Comparison of ENCODE assay signal across 11 mouse cellular contexts in the genomic region with DNA sequence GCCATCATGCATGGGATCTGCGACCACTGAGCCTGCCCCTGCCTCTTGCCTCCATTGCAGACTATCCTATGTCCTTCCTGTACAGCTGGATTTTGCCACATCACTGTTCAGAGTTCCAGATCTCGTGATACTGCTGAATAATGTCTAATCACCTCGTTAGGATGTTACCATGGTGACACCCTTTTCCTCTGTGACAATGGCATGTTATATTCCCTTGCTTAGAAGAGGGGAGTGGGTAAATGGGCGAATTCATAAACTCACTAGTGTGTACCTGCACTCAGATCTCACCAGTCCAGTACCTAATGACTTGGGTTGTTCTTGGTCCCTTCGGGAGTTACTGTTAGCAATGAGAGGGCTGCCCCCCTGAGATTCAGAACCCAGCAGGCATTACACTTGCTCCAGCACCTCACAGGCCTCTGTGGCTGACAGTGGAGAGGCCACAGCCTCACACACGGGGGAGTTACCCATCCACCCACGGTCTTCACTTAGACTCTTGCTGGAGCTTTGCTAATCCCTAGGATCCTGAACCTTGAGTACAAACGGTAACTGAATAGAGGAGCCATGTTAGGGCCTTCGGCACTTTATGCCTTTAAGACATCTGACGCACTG. TPM values are rescaled to one million over a fixed set of nuclear protein-coding genes. Genes with fewer than 3 reads are reported as not detected.
DNase-seq lines count a peak whose midpoint lies in the region; ATAC-seq and TF ChIP-seq lines count a peak whose summit lies in the region.
"Had no signal": no experiment of that assay in that cellular context is flagged by ENCODE, and none has a peak within 500 bp of the region (broad histone marks: within the 10 kb centered on the region; RNA-seq: fewer than 3 reads in every experiment).

No protein-coding gene starts in this region.

- H3K27ac ChIP-seq in heart, embryonic 15.5 days, result 0 out of 2 replicates have a peak overlapping the region, but pooled peaks have one; percentile 19
- peak overlapping the region; percentile 63 for H3K27ac ChIP-seq in midbrain, embryonic 10.5 days (replicated peaks)
- no peak overlapping the region for H3K27ac ChIP-seq in midbrain, embryonic 11.5 days (ENCODE audit: low read depth, low read length)
- H3K27ac ChIP-seq in hindbrain, postnatal 0 days, result peak overlapping the region; percentile 62
- peak overlapping the region; percentile 75 for H3K27ac ChIP-seq in neural tube, embryonic 15.5 days (replicated peaks)
- no peak overlapping the region for H3K27ac ChIP-seq in kidney, embryonic 14.5 days (ENCODE audit: low read depth, low read length)

- ATAC-seq in heart, embryonic 15.5 days (replicated peaks; ENCODE audit: insufficient number of reproducible peaks, insufficient read depth, low FRiP score, low read depth), result no peak
- ATAC-seq in midbrain, embryonic 11.5 days (ENCODE audit: low FRiP score), result no peak
- ATAC-seq in hindbrain, postnatal 0 days, result peak; percentile 2; the same call in 1 of the 2 replicates
- ATAC-seq in neural tube, embryonic 15.5 days (ENCODE audit: low FRiP score), result peak; percentile 28
- no peak for ATAC-seq in kidney, embryonic 14.5 days (ENCODE audit: low FRiP score, low TSS enrichment)

- H3K9ac ChIP-seq in heart, embryonic 15.5 days, result no peak overlapping the region
- H3K9ac ChIP-seq in midbrain, embryonic 11.5 days (ENCODE audit: low read length), result no peak overlapping the region; the same call in 1 of the 2 replicates
- no peak overlapping the region for H3K9ac ChIP-seq in hindbrain, postnatal 0 days (replicated peaks; ENCODE audit: low read length)
- H3K9ac ChIP-seq in neural tube, embryonic 15.5 days (replicated peaks), result no peak overlapping the region
- H3K9ac ChIP-seq in kidney, embryonic 14.5 days (ENCODE audit: low read depth, low read length), result no peak overlapping the region

- no peaks in the 10 kb centered on the region for H3K27me3 ChIP-seq in heart, embryonic 15.5 days
- H3K27me3 ChIP-seq in midbrain, embryonic 10.5 days (ENCODE audit: low read depth, poor library complexity, severe bottlenecking), result no peaks in the 10 kb centered on the region
- H3K27me3 ChIP-seq in midbrain, embryonic 11.5 days (ENCODE audit: control insufficient read depth, insufficient read depth, low read length), result no peaks in the 10 kb centered on the region
- H3K27me3 ChIP-seq in hindbrain, postnatal 0 days (ENCODE audit: insufficient read depth, low read length), result no peaks in the 10 kb centered on the region
- H3K27me3 ChIP-seq in neural tube, embryonic 15.5 days (replicated peaks), result no peaks in the 10 kb centered on the region
- H3K27me3 ChIP-seq in kidney, embryonic 14.5 days (ENCODE audit: control insufficient read depth, insufficient read depth, low read length), result no peaks in the 10 kb centered on the region

- peaks cover 8% of the 10 kb centered on the region for H3K4me1 ChIP-seq in heart, embryonic 15.5 days (replicated peaks)
- peaks cover 18% of the 10 kb centered on the region for H3K4me1 ChIP-seq in midbrain, embryonic 10.5 days
- H3K4me1 ChIP-seq in midbrain, embryonic 11.5 days (ENCODE audit: control insufficient read depth, insufficient read depth, low read length), result peaks cover 3% of the 10 kb centered on the region; the same call in 1 of the 2 replicates
- H3K4me1 ChIP-seq in hindbrain, postnatal 0 days (ENCODE audit: insufficient read depth, low read length), result no peaks in the 10 kb centered on the region; the same call in 1 of the 2 replicates
- H3K4me1 ChIP-seq in neural tube, embryonic 15.5 days, result peaks cover 21% of the 10 kb centered on the region
- H3K4me1 ChIP-seq in kidney, embryonic 14.5 days (ENCODE audit: control insufficient read depth, insufficient read depth, low read length), result no peaks in the 10 kb centered on the region

- no peak for TF ChIP-seq CTCF in hindbrain, postnatal 0 days (IDR thresholded peaks at IDR 0.05; ENCODE audit: low read depth)

- DNase-seq in heart, adult 8-10 months (ENCODE audit: low spot score), result no peak
- DNase-seq in midbrain, embryonic 10.5 days (ENCODE audit: low spot score), result no peak
- no peak for DNase-seq in midbrain, embryonic 11.5 days (ENCODE audit: low spot score, missing footprints)
- DNase-seq in hindbrain, postnatal 0 days (ENCODE audit: low spot score), result no peak
- no peak for DNase-seq in embryo, embryonic 9.5 days (ENCODE audit: extremely low spot score)
- DNase-seq: kidney, adult 9 months had no signal

- no peak overlapping the region for H3K4me3 ChIP-seq in heart, embryonic 15.5 days
- H3K4me3 ChIP-seq in midbrain, embryonic 10.5 days, result no peak overlapping the region
- no peak overlapping the region for H3K4me3 ChIP-seq in midbrain, embryonic 11.5 days (ENCODE audit: low read depth, low read length)
- H3K4me3 ChIP-seq in hindbrain, postnatal 0 days (ENCODE audit: low read length), result no peak overlapping the region
- no peak overlapping the region for H3K4me3 ChIP-seq in neural tube, embryonic 15.5 days (replicated peaks)
- no peak overlapping the region for H3K4me3 ChIP-seq in kidney, embryonic 14.5 days (ENCODE audit: low read length)

- no peaks in the 10 kb centered on the region for H3K36me3 ChIP-seq in heart, embryonic 15.5 days
- H3K36me3 ChIP-seq in midbrain, embryonic 10.5 days, result peaks cover 8% of the 10 kb centered on the region; the same call in 1 of the 2 replicates
- H3K36me3 ChIP-seq in midbrain, embryonic 11.5 days (ENCODE audit: control insufficient read depth, insufficient read depth, low read length), result no peaks in the 10 kb centered on the region
- no peaks in the 10 kb centered on the region for H3K36me3 ChIP-seq in hindbrain, postnatal 0 days (ENCODE audit: insufficient read depth, low read length)
- H3K36me3 ChIP-seq in neural tube, embryonic 15.5 days, result no peaks in the 10 kb centered on the region
- no peaks in the 10 kb centered on the region for H3K36me3 ChIP-seq in kidney, embryonic 14.5 days (ENCODE audit: control insufficient read depth, insufficient read depth, low read length)

- no peaks in the 10 kb centered on the region for H3K9me3 ChIP-seq in heart, embryonic 15.5 days (replicated peaks)
- H3K9me3 ChIP-seq in midbrain, embryonic 10.5 days (replicated peaks), result no peaks in the 10 kb centered on the region; the same call in 1 of the 2 replicates
- peaks cover 4% of the 10 kb centered on the region; the same call in 1 of the 2 replicates for H3K9me3 ChIP-seq in midbrain, embryonic 11.5 days (ENCODE audit: control insufficient read depth, low read length)
- no peaks in the 10 kb centered on the region for H3K9me3 ChIP-seq in hindbrain, postnatal 0 days (ENCODE audit: low read length)
- no peaks in the 10 kb centered on the region for H3K9me3 ChIP-seq in neural tube, embryonic 15.5 days (replicated peaks)
- peaks cover 5% of the 10 kb centered on the region; the same call in 1 of the 2 replicates for H3K9me3 ChIP-seq in kidney, embryonic 14.5 days (ENCODE audit: control insufficient read depth, low read length)

- no peak overlapping the region for H3K4me2 ChIP-seq in heart, embryonic 15.5 days
- H3K4me2 ChIP-seq in midbrain, embryonic 11.5 days, result no peak overlapping the region
- H3K4me2 ChIP-seq in hindbrain, postnatal 0 days (ENCODE audit: low read depth, low read length), result no peak overlapping the region
- H3K4me2 ChIP-seq in neural tube, embryonic 15.5 days, result no peak overlapping the region
- H3K4me2 ChIP-seq in kidney, embryonic 14.5 days (replicated peaks; ENCODE audit: low read depth, low read length), result no peak overlapping the region
- H3K4me2 ChIP-seq: liver, embryonic 11.5 days had no signal

- WGBS in heart, embryonic 15.5 days, result 72% methylated on average over 10 of the region's 10 CpGs
- 76% methylated on average over 10 of the region's 10 CpGs for WGBS in midbrain, embryonic 10.5 days
- 63% methylated on average over 10 of the region's 10 CpGs for WGBS in midbrain, embryonic 11.5 days
- WGBS in hindbrain, postnatal 0 days, result 38% methylated on average over 10 of the region's 10 CpGs
- 61% methylated on average over 10 of the region's 10 CpGs for WGBS in neural tube, embryonic 15.5 days
- 68% methylated on average over 10 of the region's 10 CpGs for WGBS in kidney, embryonic 14.5 days

RNA-seq across cellular contexts. Expression of a gene that starts 11.3 kb away (rescaled TPM):
- 0.18 and 0.19 TPM in 2 replicates for polyA plus RNA-seq in heart, embryonic 15.5 days (2015; fragmentation: Nextera tagmentation; extraction: Ambion mirVana)
- not detected for total RNA-seq in heart, adult 8-10 months (2022)
- 1.4 and 1.7 TPM in 2 replicates for polyA plus RNA-seq in midbrain, embryonic 10.5 days (2016; fragmentation: Nextera tagmentation; extraction: Ambion mirVana)
- 1.6 TPM in 2 replicates for polyA plus RNA-seq in midbrain, embryonic 11.5 days (2014; fragmentation: Nextera tagmentation; extraction: Ambion mirVana)
- 3.1 and 3.6 TPM in 2 replicates for total RNA-seq in hindbrain, postnatal 0 days (2014; rRNA removed)
- polyA plus RNA-seq in hindbrain, postnatal 0 days (2015; fragmentation: Nextera tagmentation; extraction: Ambion mirVana), result 6.0 and 6.6 TPM in 2 replicates
- polyA plus RNA-seq in neural tube, embryonic 15.5 days (2015; fragmentation: Nextera tagmentation; extraction: Ambion mirVana), result 2.8 and 3.5 TPM in 2 replicates
- polyA plus RNA-seq in kidney, embryonic 14.5 days (2014; fragmentation: Nextera tagmentation; extraction: Ambion mirVana), result 0.24 TPM in 1 of 2 replicates, not detected in the other
- total RNA-seq: heart, postnatal 36 days had no signal
- polyA plus RNA-seq: liver, embryonic 11.5 days had no signal

RNA-seq across cellular contexts. Expression of a gene that starts 17.2 kb away (rescaled TPM):
- 30.4 and 31.3 TPM in 2 replicates for polyA plus RNA-seq in heart, embryonic 15.5 days (2015; fragmentation: Nextera tagmentation; extraction: Ambion mirVana)
- total RNA-seq in heart, adult 8-10 months (2022), result 10 to 100 TPM; 42.9 to 61.1 (median 50.7) TPM
- 79.2 and 81.1 TPM in 2 replicates for polyA plus RNA-seq in midbrain, embryonic 10.5 days (2016; fragmentation: Nextera tagmentation; extraction: Ambion mirVana)
- polyA plus RNA-seq in midbrain, embryonic 11.5 days (2014; fragmentation: Nextera tagmentation; extraction: Ambion mirVana), result 80.7 and 82.6 TPM in 2 replicates
- 45.6 and 49.3 TPM in 2 replicates for total RNA-seq in hindbrain, postnatal 0 days (2014; rRNA removed)
- 49.8 and 52.6 TPM in 2 replicates for polyA plus RNA-seq in hindbrain, postnatal 0 days (2015; fragmentation: Nextera tagmentation; extraction: Ambion mirVana)
- polyA plus RNA-seq in neural tube, embryonic 15.5 days (2015; fragmentation: Nextera tagmentation; extraction: Ambion mirVana), result 37.4 and 38.2 TPM in 2 replicates
- 13.6 and 19.9 TPM in 2 replicates for polyA plus RNA-seq in kidney, embryonic 14.5 days (2014; fragmentation: Nextera tagmentation; extraction: Ambion mirVana)

RNA-seq across cellular contexts. Expression of a gene that starts 55.5 kb away (rescaled TPM):
- 27.9 and 31.1 TPM in 2 replicates for polyA plus RNA-seq in heart, embryonic 15.5 days (2015; fragmentation: Nextera tagmentation; extraction: Ambion mirVana)
- total RNA-seq in heart, adult 8-10 months (2022), result 10 to 100 TPM; 22.1 to 25.5 (median 23.2) TPM
- 37.2 and 38.7 TPM in 2 replicates for polyA plus RNA-seq in midbrain, embryonic 10.5 days (2016; fragmentation: Nextera tagmentation; extraction: Ambion mirVana)
- polyA plus RNA-seq in midbrain, embryonic 11.5 days (2014; fragmentation: Nextera tagmentation; extraction: Ambion mirVana), result 38.2 and 44.5 TPM in 2 replicates
- total RNA-seq in hindbrain, postnatal 0 days (2014; rRNA removed), result 23.1 and 23.8 TPM in 2 replicates
- 35.4 and 38.2 TPM in 2 replicates for polyA plus RNA-seq in hindbrain, postnatal 0 days (2015; fragmentation: Nextera tagmentation; extraction: Ambion mirVana)
- polyA plus RNA-seq in neural tube, embryonic 15.5 days (2015; fragmentation: Nextera tagmentation; extraction: Ambion mirVana), result 51.3 and 52.2 TPM in 2 replicates
- 28.4 and 31.4 TPM in 2 replicates for polyA plus RNA-seq in kidney, embryonic 14.5 days (2014; fragmentation: Nextera tagmentation; extraction: Ambion mirVana)

RNA-seq across cellular contexts. Expression of a gene that starts 56.2 kb away (rescaled TPM):
- 82.7 and 84.2 TPM in 2 replicates for polyA plus RNA-seq in heart, embryonic 15.5 days (2015; fragmentation: Nextera tagmentation; extraction: Ambion mirVana)
- total RNA-seq in heart, adult 8-10 months (2022), result 10 to 100 TPM; 48.8 to 59.6 (median 59.1) TPM
- 167 and 188 TPM in 2 replicates for polyA plus RNA-seq in midbrain, embryonic 10.5 days (2016; fragmentation: Nextera tagmentation; extraction: Ambion mirVana)
- 164 and 170 TPM in 2 replicates for polyA plus RNA-seq in midbrain, embryonic 11.5 days (2014; fragmentation: Nextera tagmentation; extraction: Ambion mirVana)
- 38.1 and 40.6 TPM in 2 replicates for total RNA-seq in hindbrain, postnatal 0 days (2014; rRNA removed)
- polyA plus RNA-seq in hindbrain, postnatal 0 days (2015; fragmentation: Nextera tagmentation; extraction: Ambion mirVana), result 105 and 109 TPM in 2 replicates
- 103 and 109 TPM in 2 replicates for polyA plus RNA-seq in neural tube, embryonic 15.5 days (2015; fragmentation: Nextera tagmentation; extraction: Ambion mirVana)
- 202 and 213 TPM in 2 replicates for polyA plus RNA-seq in kidney, embryonic 14.5 days (2014; fragmentation: Nextera tagmentation; extraction: Ambion mirVana)

Comparison
In these comparisons a context has a peak if more than half of its experiments do, and no peak if none do; other contexts are left out.
1. H3K27ac ChIP-seq: peak in heart, embryonic 15.5 days (single experiment), midbrain, embryonic 10.5 days (single experiment), hindbrain, postnatal 0 days (single experiment) and neural tube, embryonic 15.5 days (single experiment); none in midbrain, embryonic 11.5 days (single experiment) and kidney, embryonic 14.5 days (single experiment).
2. ATAC-seq: peak in hindbrain, postnatal 0 days (single experiment) and neural tube, embryonic 15.5 days (single experiment); none in heart, embryonic 15.5 days (single experiment), midbrain, embryonic 11.5 days (single experiment) and kidney, embryonic 14.5 days (single experiment).